Mouse (Mus musculus) midbrain, postnatal 0 days (tissue): Measurements from ENCODE around the gene Nat9. TPM values are rescaled to one million over a fixed set of nuclear protein-coding genes. Genes with fewer than 3 reads are reported as not detected.

Source experiments
- ATAC-seq: fragments of 200-750 bp; cut with Nextera tagmentation; 2 replicates; pipeline ENCODE4 v1.8.0; 2017; ENCODE audit warnings: moderate number of reproducible peaks, mild to moderate bottlenecking, moderate TSS enrichment, moderate library complexity; ENCODE audit not compliant: low FRiP score
- DNase-seq: peaks from one replicate; pipeline ENCODE4 v3.0.0-alpha.2; 2015; ENCODE audit warnings: low spot score
- H3K27ac ChIP-seq: fragments of 300-500 bp; sonication (generic); 2 replicates; pipeline ENCODE4 v1.5.1; 2014; ENCODE audit warnings: low read depth, mild to moderate bottlenecking, low read length, mixed read lengths
- H3K27me3 ChIP-seq: fragments of 300-500 bp; sonication (generic); 2 replicates; pipeline ENCODE4 v1.6.1; 2014; ENCODE audit warnings: low read length, control low read depth, mixed read lengths; ENCODE audit not compliant: insufficient read depth
- H3K36me3 ChIP-seq: fragments of 300-500 bp; sonication (generic); 2 replicates; pipeline ENCODE4 v1.6.1; 2014; ENCODE audit warnings: low read length, control low read depth, mixed read lengths; ENCODE audit not compliant: insufficient read depth
- H3K4me1 ChIP-seq: fragments of 300-500 bp; sonication (generic); 2 replicates; pipeline ENCODE4 v1.6.1; 2014; ENCODE audit warnings: mild to moderate bottlenecking, control low read depth, antibody characterized with exemption, low read length, mixed read lengths; ENCODE audit not compliant: insufficient read depth
- H3K4me2 ChIP-seq: fragments of 300-500 bp; sonication (generic); 2 replicates; pipeline ENCODE4 v1.6.1; 2014; ENCODE audit warnings: low read depth, mild to moderate bottlenecking, low read length, mixed read lengths; ENCODE audit not compliant: poor library complexity, severe bottlenecking
- H3K4me3 ChIP-seq: fragments of 300-500 bp; sonication (generic); 2 replicates; pipeline ENCODE4 v1.5.1; 2014; ENCODE audit warnings: low read depth, mild to moderate bottlenecking, low read length, moderate library complexity
- H3K9ac ChIP-seq: fragments of 300-500 bp; sonication (generic); replicated peaks from 2 replicates; pipeline ENCODE4 v1.6.1; 2014; ENCODE audit warnings: mild to moderate bottlenecking, low read length, moderate library complexity, mixed read lengths; ENCODE audit not compliant: poor library complexity, severe bottlenecking
- H3K9me3 ChIP-seq: fragments of 300-500 bp; sonication (generic); 2 replicates; pipeline ENCODE4 v1.6.1; 2016; ENCODE audit warnings: low read length, control low read depth
- CTCF ChIP-seq: IDR thresholded peaks from 2 replicates; pipeline ENCODE4 v1.5.1; 2016; ENCODE audit warnings: antibody characterized with exemption, mild to moderate bottlenecking
- whole genome bisulfite sequencing: fragments of 180-500 bp; shearing (Covaris S2); extraction: QIAGEN DNeasy Blood & Tissue Kit; methylation state at CpG from one replicate; pipeline ENCODE4 v1.1.7; 2014; 5-methylcytosine and 5-hydroxymethylcytosine counted together
- polyA plus RNA-seq: library from polyadenylated mRNA; unstranded; fragments of >200 nt; fragmentation: Nextera tagmentation; extraction: Ambion mirVana; gene quantifications from 2 replicates; pipeline ENCODE4 v1.2.1, GENCODE M21; 2015
- total RNA-seq: library from RNA; depleted of rRNA; stranded (reverse); fragments of >200 nt; gene quantifications from 2 replicates; pipeline ENCODE4 v1.2.3, GENCODE M21; 2014

The Nat9 gene
- total and polyA plus RNA-seq, 2 experiments from 2014 or later, result 17.5 to 19.3 TPM

DNA sequence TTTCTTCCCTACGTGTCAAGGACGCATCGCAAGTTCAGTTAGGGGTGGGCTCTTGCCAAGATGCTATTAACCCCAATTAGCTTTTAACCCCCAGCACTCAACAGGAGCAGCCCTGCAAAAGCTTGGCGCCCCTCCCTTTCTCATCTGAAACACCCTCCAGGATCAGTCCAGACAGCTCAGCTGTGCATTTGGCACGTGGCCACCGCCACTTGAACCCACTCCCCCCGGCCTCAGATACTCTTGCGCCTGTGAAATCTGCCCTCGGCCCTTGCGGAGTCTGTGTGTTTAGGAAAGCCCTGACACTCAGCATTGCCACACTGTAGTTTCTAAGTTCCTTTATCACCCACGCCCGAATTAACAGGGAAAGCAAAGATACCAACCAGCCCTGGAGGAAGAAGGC lies 34.4 kb upstream of the Nat9 start:
- DNase-seq, result peak; percentile 61
- H3K4me3 ChIP-seq, result no peak overlapping the region
- 0 out of 2 replicates have a peak, but pooled peaks cover 3% of the 10 kb centered on the region for H3K36me3 ChIP-seq
- no peaks in the 10 kb centered on the region for H3K9me3 ChIP-seq
- H3K9ac ChIP-seq, result no peak overlapping the region
- no peak overlapping the region for H3K27ac ChIP-seq
- TF ChIP-seq CTCF, result no peak
- no peaks in the 10 kb centered on the region for H3K27me3 ChIP-seq
- no peak overlapping the region for H3K4me2 ChIP-seq
- WGBS, result 49% methylated on average over 12 of the region's 12 CpGs
- no peak for ATAC-seq
- peaks cover 13% of the 10 kb centered on the region for H3K4me1 ChIP-seq

DNA sequence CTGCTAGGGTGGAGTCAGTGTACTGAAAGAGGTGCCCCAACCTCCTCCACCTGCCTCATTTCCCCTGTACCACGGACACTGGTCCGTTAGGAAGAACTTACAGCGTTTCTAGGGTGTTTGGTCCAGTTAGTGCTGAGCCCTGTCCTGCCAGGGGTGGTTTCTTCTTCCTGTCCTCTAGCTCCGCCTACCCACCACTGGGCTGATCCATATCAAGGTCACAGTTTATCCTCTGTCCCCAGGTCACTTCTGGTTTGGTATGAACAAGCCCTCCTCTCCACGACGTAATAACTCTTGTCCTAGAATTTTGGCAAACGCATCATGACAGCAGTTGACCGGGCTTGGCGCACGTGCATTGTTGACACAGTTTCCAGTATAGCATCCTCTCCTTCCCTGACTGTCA lies 32.0 kb upstream of the Nat9 start:
- TF ChIP-seq CTCF, result no peak
- no peak overlapping the region for H3K4me3 ChIP-seq
- H3K9ac ChIP-seq, result no peak overlapping the region
- no peak overlapping the region for H3K27ac ChIP-seq
- no peak overlapping the region for H3K4me2 ChIP-seq
- H3K36me3 ChIP-seq, result 0 out of 2 replicates have a peak, but pooled peaks cover 3% of the 10 kb centered on the region
- H3K9me3 ChIP-seq, result no peaks in the 10 kb centered on the region
- peaks cover 6% of the 10 kb centered on the region; the same call in 1 of the 2 replicates for H3K4me1 ChIP-seq
- WGBS, result 95% methylated on average over 10 of the region's 10 CpGs
- no peaks in the 10 kb centered on the region for H3K27me3 ChIP-seq
- ATAC-seq (no peak), DNase-seq (no peak)

DNA sequence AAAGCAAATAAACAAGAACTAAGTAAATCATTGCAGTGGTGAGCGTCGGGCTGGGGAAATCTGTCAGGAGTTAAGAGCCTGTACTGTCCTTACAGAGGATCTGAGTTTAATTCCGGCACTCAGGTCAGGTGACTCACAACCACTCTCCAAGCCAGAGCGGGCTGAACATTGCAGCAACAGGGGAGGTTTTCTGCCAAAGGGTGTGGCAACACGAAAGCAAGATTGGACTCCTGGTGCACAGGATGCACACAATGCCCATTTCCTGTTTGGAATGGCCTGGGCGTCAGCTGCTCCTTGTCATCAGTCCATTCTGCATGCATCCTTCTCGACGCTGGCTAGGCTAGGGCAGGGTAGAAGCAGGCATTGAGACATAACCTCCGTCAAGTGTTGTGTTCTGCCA lies 31.6 kb upstream of the Nat9 start:
- Histone ChIP-seq H3K27ac (no peak overlapping the region), H3K9me3 (no peaks in the 10 kb centered on the region), H3K36me3 (0 out of 2 replicates have a peak, but pooled peaks cover 3% of the 10 kb centered on the region), H3K4me3 (no peak overlapping the region), H3K4me2 (no peak overlapping the region), H3K9ac (no peak overlapping the region), H3K27me3 (no peaks in the 10 kb centered on the region), H3K4me1 (0 out of 2 replicates have a peak, but pooled peaks cover 5% of the 10 kb centered on the region)
- no peak for ATAC-seq
- WGBS, result 87% methylated on average over 9 of the region's 9 CpGs
- no peak for DNase-seq
- no peak for TF ChIP-seq CTCF

DNA sequence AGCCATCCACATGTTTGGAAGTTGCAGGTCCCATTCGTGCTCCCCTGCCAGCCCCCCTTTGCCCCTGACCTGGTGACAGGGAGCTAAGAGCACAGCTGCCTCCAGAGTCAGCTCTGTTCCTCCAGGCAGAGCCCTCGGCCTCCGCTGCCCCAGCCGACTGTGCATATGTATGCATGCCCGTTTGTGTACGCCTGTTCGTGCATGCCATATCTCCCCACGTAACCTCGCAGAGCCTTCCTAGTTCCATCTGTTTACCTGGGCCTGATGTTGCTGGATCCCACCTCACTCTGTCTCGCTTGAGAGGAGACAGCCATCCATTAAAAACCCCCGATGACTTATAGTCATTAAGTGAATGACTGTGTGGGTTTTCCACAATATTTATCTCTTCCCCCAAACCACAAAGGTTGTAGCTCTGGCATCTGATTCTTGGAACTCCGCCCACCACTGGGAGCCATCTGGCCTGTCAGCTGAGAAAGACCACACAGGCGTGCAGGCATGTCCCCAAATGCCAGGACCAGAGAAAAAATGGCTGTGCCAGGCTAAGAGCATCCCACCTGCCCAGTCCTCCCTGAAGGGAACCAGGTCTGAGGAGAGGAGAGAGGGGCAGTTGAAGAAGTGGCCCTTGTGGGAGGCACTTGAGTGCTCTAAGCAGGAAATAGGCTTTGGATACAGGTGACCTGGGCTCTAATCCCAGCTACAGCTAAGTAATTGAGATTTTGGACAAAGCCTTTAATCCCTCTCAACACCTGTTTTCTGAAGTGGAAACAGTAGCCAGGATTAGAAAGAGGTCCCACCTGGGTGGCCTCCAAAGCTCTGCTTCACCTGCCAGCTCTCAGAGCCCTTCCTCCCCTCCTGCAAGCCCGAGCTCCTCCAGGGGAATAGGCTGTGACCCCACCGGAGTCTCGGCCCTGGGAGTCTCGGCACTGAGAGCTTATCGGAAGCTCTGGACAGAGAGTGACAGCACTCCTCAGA lies 30.1 kb upstream of the Nat9 start:
- 63% methylated on average over 18 of the region's 18 CpGs for WGBS
- Histone ChIP-seq H3K9ac (0 out of 2 replicates have a peak overlapping the region, but pooled peaks have one; percentile 19), H3K4me2 (no peak overlapping the region), H3K9me3 (no peaks in the 10 kb centered on the region), H3K4me3 (no peak overlapping the region), H3K27me3 (no peaks in the 10 kb centered on the region), H3K27ac (no peak overlapping the region), H3K36me3 (0 out of 2 replicates have a peak, but pooled peaks cover 3% of the 10 kb centered on the region), H3K4me1 (0 out of 2 replicates have a peak, but pooled peaks cover 5% of the 10 kb centered on the region)
- ATAC-seq, result no peak
- peak; percentile 79 for DNase-seq
- TF ChIP-seq CTCF, result no peak

DNA sequence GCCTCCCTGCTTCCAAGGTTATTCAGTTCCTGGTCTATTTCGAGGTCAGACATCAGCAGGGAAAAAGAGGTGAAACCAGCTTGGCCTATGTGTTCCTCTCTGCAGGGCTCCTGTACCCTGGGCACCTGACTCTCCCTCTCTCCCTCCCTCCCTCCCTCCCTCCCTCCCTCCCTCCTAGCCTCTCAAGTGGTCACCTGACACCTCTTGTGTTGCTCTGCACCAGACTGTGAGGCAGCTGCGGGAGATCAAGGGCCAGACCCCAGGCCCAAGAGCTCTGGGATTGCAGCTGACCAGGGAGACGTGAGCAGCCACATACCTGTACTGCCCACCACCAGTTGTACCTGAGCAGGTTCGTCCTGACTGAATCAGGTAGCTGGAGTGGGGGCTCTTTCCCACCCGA lies 27.5 kb upstream of the Nat9 start:
- no peak overlapping the region for H3K4me2 ChIP-seq
- ATAC-seq (no peak), DNase-seq (no peak)
- H3K9me3 ChIP-seq, result no peaks in the 10 kb centered on the region
- H3K27me3 ChIP-seq, result no peaks in the 10 kb centered on the region
- TF ChIP-seq CTCF, result no peak
- no peak overlapping the region for H3K27ac ChIP-seq
- no peak overlapping the region for H3K4me3 ChIP-seq
- H3K4me1 ChIP-seq, result 0 out of 2 replicates have a peak, but pooled peaks cover 5% of the 10 kb centered on the region
- H3K36me3 ChIP-seq, result peaks cover 3% of the 10 kb centered on the region; the same call in 1 of the 2 replicates
- WGBS, result 40% methylated on average over 5 of the region's 5 CpGs
- no peak overlapping the region for H3K9ac ChIP-seq

DNA sequence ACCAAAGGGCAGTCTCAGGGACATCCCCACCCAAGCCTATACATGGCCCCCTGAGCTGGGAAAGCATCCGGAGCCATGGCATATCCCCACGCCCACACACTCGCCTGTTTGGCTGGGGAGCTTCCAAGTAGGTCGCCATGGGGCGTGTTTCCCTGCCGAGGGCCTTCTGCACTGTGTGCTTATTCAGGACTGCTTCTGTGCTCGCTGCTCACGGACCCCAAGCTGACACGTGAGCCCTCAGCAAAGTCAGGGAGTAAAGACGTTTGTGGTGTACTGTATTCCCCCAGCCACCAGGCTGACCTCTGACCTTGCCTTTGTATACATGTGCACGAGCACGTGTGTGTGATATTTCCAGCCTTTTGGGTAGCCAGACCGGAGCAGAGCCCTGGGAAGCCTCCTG lies 24.5 kb upstream of the Nat9 start:
- ATAC-seq, result no peak
- Histone ChIP-seq H3K27me3 (no peaks in the 10 kb centered on the region), H3K9ac (no peak overlapping the region), H3K4me3 (no peak overlapping the region), H3K4me1 (0 out of 2 replicates have a peak, but pooled peaks cover 1% of the 10 kb centered on the region), H3K27ac (no peak overlapping the region), H3K36me3 (peaks cover 14% of the 10 kb centered on the region; the same call in 1 of the 2 replicates), H3K4me2 (no peak overlapping the region), H3K9me3 (no peaks in the 10 kb centered on the region)
- 62% methylated on average over 13 of the region's 13 CpGs for WGBS
- DNase-seq, result no peak
- no peak for TF ChIP-seq CTCF
